Comparison of ENCODE assay signal across 9 mouse cellular contexts in the genomic region with DNA sequence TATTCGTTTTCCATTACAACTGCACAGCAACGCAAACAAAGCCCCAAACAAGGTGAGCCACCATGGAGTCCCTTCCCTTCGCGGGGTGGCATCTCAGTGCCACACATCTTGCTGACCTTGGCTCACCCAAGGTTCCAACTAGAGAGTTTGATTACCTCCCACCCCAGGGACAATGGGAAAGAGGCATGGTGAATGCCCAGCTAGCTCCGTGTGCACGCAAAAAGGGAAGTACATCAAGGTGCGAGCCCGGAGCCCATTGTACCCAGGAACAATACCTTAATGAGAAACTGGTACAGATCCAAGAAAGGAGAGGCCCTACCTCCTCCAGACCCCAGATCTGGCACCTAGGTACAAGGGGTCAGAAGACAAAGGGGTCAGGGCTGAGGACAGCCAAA. TPM values are rescaled to one million over a fixed set of nuclear protein-coding genes. Genes with fewer than 3 reads are reported as not detected.
A peak's percentile ranks its signal among the peaks of the same experiment; 100 is the strongest.
DNase-seq lines count a peak whose midpoint lies in the region; ATAC-seq lines count a peak whose summit lies in the region.
"Had no signal": no experiment of that assay in that cellular context is flagged by ENCODE, and none has a peak within 500 bp of the region (broad histone marks: within the 10 kb centered on the region; RNA-seq: fewer than 3 reads in every experiment).

No protein-coding gene starts in this region.

- no peak for ATAC-seq in forebrain, embryonic 13.5 days
- no peak for ATAC-seq in forebrain, embryonic 11.5 days (replicated peaks; ENCODE audit: low FRiP score)
- no peak for ATAC-seq in neural tube, embryonic 12.5 days (ENCODE audit: low FRiP score, low read depth)
- ATAC-seq in liver, embryonic 12.5 days: no peak
- no peak for ATAC-seq in stomach, embryonic 16.5 days (ENCODE audit: insufficient read depth, low FRiP score)
- no peak for ATAC-seq in cerebellum, adult (ENCODE audit: insufficient number of reproducible peaks, low FRiP score, low TSS enrichment)

- H3K4me3 ChIP-seq in forebrain, embryonic 13.5 days: 0 out of 2 replicates have a peak overlapping the region, but pooled peaks have one; percentile 6
- no peak overlapping the region for H3K4me3 ChIP-seq in forebrain, embryonic 11.5 days (ENCODE audit: low read depth, low read length)
- H3K4me3 ChIP-seq in neural tube, embryonic 12.5 days: no peak overlapping the region
- H3K4me3 ChIP-seq in liver, embryonic 12.5 days: no peak overlapping the region
- H3K4me3 ChIP-seq in stomach, embryonic 16.5 days (replicated peaks; ENCODE audit: low read length): no peak overlapping the region

- DNase-seq in forebrain, embryonic 11.5 days (ENCODE audit: low spot score): no peak
- DNase-seq in neural tube, embryonic 10.5 days (ENCODE audit: extremely low spot score, low spot score): no peak
- DNase-seq in adrenal gland, postnatal 10 days: no peak
- DNase-seq: lung, postnatal 14 days had no signal

- no peaks in the 10 kb centered on the region for H3K36me3 ChIP-seq in forebrain, embryonic 13.5 days (ENCODE audit: poor library complexity, severe bottlenecking)
- H3K36me3 ChIP-seq in forebrain, embryonic 11.5 days (ENCODE audit: control insufficient read depth, insufficient read depth, low read length): no peaks in the 10 kb centered on the region
- H3K36me3 ChIP-seq in neural tube, embryonic 12.5 days: no peaks in the 10 kb centered on the region
- no peaks in the 10 kb centered on the region for H3K36me3 ChIP-seq in liver, embryonic 12.5 days
- no peaks in the 10 kb centered on the region for H3K36me3 ChIP-seq in stomach, embryonic 16.5 days (ENCODE audit: control insufficient read depth, insufficient read depth, low read length)

- H3K4me1 ChIP-seq in forebrain, embryonic 13.5 days: peaks cover 10% of the 10 kb centered on the region
- peaks cover 2% of the 10 kb centered on the region; the same call in 1 of the 2 replicates for H3K4me1 ChIP-seq in forebrain, embryonic 11.5 days (replicated peaks; ENCODE audit: control insufficient read depth, insufficient read depth, low read length)
- H3K4me1 ChIP-seq in neural tube, embryonic 12.5 days: peaks cover 24% of the 10 kb centered on the region
- H3K4me1 ChIP-seq in liver, embryonic 12.5 days: peaks cover 19% of the 10 kb centered on the region
- H3K4me1 ChIP-seq in stomach, embryonic 16.5 days (ENCODE audit: control insufficient read depth, insufficient read depth, low read length): peaks cover 32% of the 10 kb centered on the region

- peaks cover 3% of the 10 kb centered on the region; the same call in 1 of the 2 replicates for H3K27me3 ChIP-seq in forebrain, embryonic 13.5 days
- H3K27me3 ChIP-seq in forebrain, embryonic 11.5 days (ENCODE audit: control insufficient read depth, insufficient read depth, low read length): no peaks in the 10 kb centered on the region
- no peaks in the 10 kb centered on the region for H3K27me3 ChIP-seq in neural tube, embryonic 12.5 days (replicated peaks)
- peaks cover 60% of the 10 kb centered on the region for H3K27me3 ChIP-seq in liver, embryonic 12.5 days (replicated peaks)
- no peaks in the 10 kb centered on the region for H3K27me3 ChIP-seq in stomach, embryonic 16.5 days (ENCODE audit: control insufficient read depth, insufficient read depth, low read length)

- H3K4me2 ChIP-seq in forebrain, embryonic 13.5 days: peak overlapping the region; percentile 43
- no peak overlapping the region for H3K4me2 ChIP-seq in forebrain, embryonic 11.5 days (ENCODE audit: low read depth, low read length, severe bottlenecking)
- H3K4me2 ChIP-seq in neural tube, embryonic 12.5 days (replicated peaks): 0 out of 2 replicates have a peak overlapping the region, but pooled peaks have one; percentile 18
- peak overlapping the region; percentile 55 for H3K4me2 ChIP-seq in liver, embryonic 12.5 days
- H3K4me2 ChIP-seq in stomach, embryonic 16.5 days (ENCODE audit: low read depth, low read length): peak overlapping the region; percentile 24

- H3K9me3 ChIP-seq in forebrain, embryonic 13.5 days (replicated peaks): no peaks in the 10 kb centered on the region
- H3K9me3 ChIP-seq in forebrain, embryonic 11.5 days (ENCODE audit: control insufficient read depth, low read length): no peaks in the 10 kb centered on the region
- H3K9me3 ChIP-seq in neural tube, embryonic 12.5 days: no peaks in the 10 kb centered on the region
- H3K9me3 ChIP-seq in liver, embryonic 12.5 days (replicated peaks): no peaks in the 10 kb centered on the region
- H3K9me3 ChIP-seq in stomach, embryonic 16.5 days (replicated peaks; ENCODE audit: control insufficient read depth, low read length): no peaks in the 10 kb centered on the region

- H3K27ac ChIP-seq in forebrain, embryonic 13.5 days: no peak overlapping the region; the same call in 1 of the 2 replicates
- no peak overlapping the region for H3K27ac ChIP-seq in forebrain, embryonic 11.5 days (ENCODE audit: low read depth, low read length)
- H3K27ac ChIP-seq in neural tube, embryonic 12.5 days: no peak overlapping the region
- H3K27ac ChIP-seq in liver, embryonic 12.5 days: no peak overlapping the region
- H3K27ac ChIP-seq in stomach, embryonic 16.5 days (ENCODE audit: low read length): no peak overlapping the region

- peak overlapping the region; percentile 31; the same call in 1 of the 2 replicates for H3K9ac ChIP-seq in forebrain, embryonic 13.5 days
- no peak overlapping the region; the same call in 1 of the 2 replicates for H3K9ac ChIP-seq in forebrain, embryonic 11.5 days (ENCODE audit: low read length)
- no peak overlapping the region for H3K9ac ChIP-seq in neural tube, embryonic 12.5 days
- no peak overlapping the region for H3K9ac ChIP-seq in liver, embryonic 12.5 days
- H3K9ac ChIP-seq in stomach, embryonic 16.5 days (ENCODE audit: low read length): no peak overlapping the region

- 6% methylated on average over 8 of the region's 8 CpGs for WGBS in forebrain, embryonic 13.5 days
- WGBS in forebrain, embryonic 11.5 days: 12% methylated on average over 8 of the region's 8 CpGs
- WGBS in neural tube, embryonic 12.5 days: 43% methylated on average over 8 of the region's 8 CpGs
- WGBS in liver, embryonic 12.5 days (ENCODE audit: insufficient replicate concordance): 23% methylated on average over 8 of the region's 8 CpGs
- WGBS in stomach, embryonic 16.5 days: 37% methylated on average over 8 of the region's 8 CpGs

RNA-seq across cellular contexts. Expression of a gene that starts 12.1 kb away (rescaled TPM):
- 32.2 and 34.2 TPM in 2 replicates for polyA plus RNA-seq in forebrain, embryonic 13.5 days (2015; fragmentation: Nextera tagmentation; extraction: Ambion mirVana)
- 58.7 and 60.6 TPM in 2 replicates for polyA plus RNA-seq in forebrain, embryonic 11.5 days (2014; fragmentation: Nextera tagmentation; extraction: Ambion mirVana)
- 67.6 and 76.1 TPM in 2 replicates for polyA plus RNA-seq in neural tube, embryonic 12.5 days (2016; fragmentation: Nextera tagmentation; extraction: Ambion mirVana)
- 44.2 and 45.7 TPM in 2 replicates for polyA plus RNA-seq in liver, embryonic 12.5 days (2016; fragmentation: Nextera tagmentation; extraction: Ambion mirVana)
- 25.5 and 27.3 TPM in 2 replicates for polyA plus RNA-seq in stomach, embryonic 16.5 days (2015; fragmentation: Nextera tagmentation; extraction: Ambion mirVana)
- 100 to 1,000 TPM; 202 to 226 TPM for total RNA-seq in adrenal gland, postnatal 10 days (2021)
